Mouse (Mus musculus) gastrocnemius, postnatal 14 days (tissue): ENCODE data around the gene Shank1. TPM values are rescaled to one million over a fixed set of nuclear protein-coding genes. Genes with fewer than 3 reads are reported as not detected.

Experiments used
- DNase-seq: peaks from one replicate; pipeline ENCODE4 v3.0.0; 2021; ENCODE audit warnings: mixed read lengths
- intact Hi-C: fragments of 180-260 bp; cut with DNase I; formaldehyde crosslinking; loops from one replicate; pipeline ENCODE4 v1.15.1; 2025; ENCODE audit warnings: low total_unique reads
- total RNA-seq, 2 experiments: library from RNA; stranded (reverse); gene quantifications; 2 replicates each; pipeline ENCODE4 v1.2.3; 2021

The Shank1 gene
- total RNA-seq, 2 experiments from 2014 or later = 0.73 to 0.80 TPM

GRCm38 (mm10) chr7:44398570-44398969 lies 88.5 kb downstream of the Shank1 start:
- intact Hi-C loops = no loop called here
- DNase-seq = no peak

GRCm38 (mm10) chr7:44401673-44402072 lies 91.6 kb downstream of the Shank1 start:
- no peak for DNase-seq
- intact Hi-C loops = no loop called here

DNA sequence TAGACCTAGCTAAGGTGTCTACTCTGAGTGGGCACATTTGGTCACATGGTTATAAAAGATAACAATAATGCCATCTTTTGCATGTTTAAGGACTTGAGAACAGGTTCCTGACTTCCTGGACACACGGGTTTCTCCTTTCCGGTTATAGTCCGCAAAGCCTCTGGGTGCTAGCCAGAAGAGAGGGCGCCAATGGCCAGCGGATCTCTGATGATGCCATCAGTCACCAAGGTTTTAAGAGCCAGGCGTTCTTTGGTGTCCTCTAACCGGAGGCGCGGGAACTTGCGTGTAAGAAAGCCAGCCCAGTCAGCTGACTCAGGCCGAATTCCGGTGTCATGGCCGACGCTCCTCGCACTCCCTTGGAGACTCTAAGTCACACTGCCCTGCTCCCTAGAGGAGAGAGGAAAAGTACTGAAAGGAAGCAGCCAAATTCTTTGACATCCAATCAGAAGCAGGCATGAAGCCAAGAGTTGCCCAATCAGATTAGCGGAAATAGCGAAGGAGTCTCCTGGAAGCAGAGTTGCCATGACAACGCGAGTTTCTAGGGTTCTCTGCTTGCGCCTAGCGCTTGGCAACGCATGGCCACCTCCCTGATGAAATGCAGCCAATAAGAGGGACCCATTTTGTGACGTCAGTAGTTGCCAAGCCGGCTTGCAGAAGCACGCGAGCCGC lies 95.4 kb downstream of the Shank1 start:
- intact Hi-C loops = no loop called here

GRCm38 (mm10) chr7:44406015-44406355 lies 95.9 kb downstream of the Shank1 start:
- intact Hi-C loops = no loop called here
- DNase-seq = no peak

More for the DNA sequence above, 95.4 kb downstream of the Shank1 start:
- DNase-seq = peak; percentile 81

Other genes starting within 250 kb of the Shank1 start
- gene Klk1b21, start 207.9 kb upstream of the Shank1 start, total RNA-seq = not detected
- not detected for gene Klk1b22, start 197.6 kb upstream of the Shank1 start, total RNA-seq
- gene Klk1b16, start 173.5 kb upstream of the Shank1 start, total RNA-seq = not detected
- not detected for gene Klk1b24, start 122.0 kb upstream of the Shank1 start, total RNA-seq
- not detected for gene Klk1b3, start 112.1 kb upstream of the Shank1 start, total RNA-seq
- gene Klk1b4, start 102.8 kb upstream of the Shank1 start, total RNA-seq = not detected
- gene Klk1b5, start 94.3 kb upstream of the Shank1 start, total RNA-seq = not detected
- gene Klk1, start 84.9 kb upstream of the Shank1 start, total RNA-seq = under 1 TPM in 1 of 2 experiments, not detected in 1; 0.23 TPM
- gene Gm36864, start 74.1 kb upstream of the Shank1 start, total RNA-seq = not detected
- under 1 TPM; 0.21 to 0.33 TPM for gene 1700028J19Rik, start 63.6 kb upstream of the Shank1 start, total RNA-seq
- gene 2410002F23Rik, start 63.5 kb upstream of the Shank1 start, total RNA-seq = 10 to 100 TPM; 14.2 to 16.2 TPM
- not detected for gene Acp4, start 52.9 kb upstream of the Shank1 start, total RNA-seq
- not detected for gene Gm15517, start 48.8 kb upstream of the Shank1 start, total RNA-seq
- gene Clec11a, start 3.4 kb upstream of the Shank1 start, total RNA-seq = 1 to 10 TPM; 4.2 to 5.6 TPM
- under 1 TPM; 0.35 to 0.49 TPM for gene Syt3, start 73.8 kb downstream of the Shank1 start, total RNA-seq
- gene 1700008O03Rik, start 75.6 kb downstream of the Shank1 start, total RNA-seq = not detected
- 1 to 10 TPM in 1 of 2 experiments, under 1 TPM in 1; 0.51 to 1.3 TPM for gene Lrrc4b, start 118.8 kb downstream of the Shank1 start, total RNA-seq
- not detected for gene Aspdh, start 155.1 kb downstream of the Shank1 start, total RNA-seq
- 10 to 100 TPM; 60.2 to 73.5 TPM for gene Josd2, start 157.7 kb downstream of the Shank1 start, total RNA-seq
- gene Emc10, start 186.3 kb downstream of the Shank1 start, total RNA-seq = 10 to 100 TPM; 44.1 to 48.8 TPM
- 1 to 10 TPM; 3.8 to 4.7 TPM for gene Fam71e1, start 186.3 kb downstream of the Shank1 start, total RNA-seq
- 1,000 to 10,000 TPM; 3,999 to 4,490 TPM for gene Mybpc2, start 214.4 kb downstream of the Shank1 start, total RNA-seq
- under 1 TPM; 0.16 to 0.18 TPM for gene Spib, start 221.8 kb downstream of the Shank1 start, total RNA-seq
- 1 to 10 TPM; 7.0 to 7.8 TPM for gene Pold1, start 238.6 kb downstream of the Shank1 start, total RNA-seq
- gene Nr1h2, start 243.7 kb downstream of the Shank1 start, total RNA-seq = 10 to 100 TPM; 28.0 to 28.2 TPM